Mouse (Mus musculus): ENCODE results near the gene Wfdc11.

GRCm38 (mm10) chr2:164638696-164639095 is 35.2 kb downstream of the Wfdc11 start, which contains the start of gene Wfdc16:
- no peak for TF ChIP-seq POLR2A (IDR thresholded peaks at IDR 0.05; ENCODE audit: low read depth, low read length)
- TF ChIP-seq ZKSCAN1 (IDR thresholded peaks at IDR 0.05; ENCODE audit: borderline replicate concordance, low read depth, low read length): no peak
- TF ChIP-seq ETS1 (conservative IDR thresholded peaks at IDR 0.05; ENCODE audit: low read depth, low read length): no peak
- TF ChIP-seq CTCF (conservative IDR thresholded peaks at IDR 0.05 in 1 of 2, IDR thresholded peaks at IDR 0.05 in 1 of 2; ENCODE audit: low read depth in 2 of 2, low read length in 2 of 2): no peak

Measured in CH12.LX (cell line).